Mouse (Mus musculus): ENCODE measurements at regions not wholly inside any gene's neighbourhood (a gene's known extent, or its start where the extent isn't known, plus 50 kb on each side); places are given as distances from the start of the nearest gene placed in this dataset.

DNA sequence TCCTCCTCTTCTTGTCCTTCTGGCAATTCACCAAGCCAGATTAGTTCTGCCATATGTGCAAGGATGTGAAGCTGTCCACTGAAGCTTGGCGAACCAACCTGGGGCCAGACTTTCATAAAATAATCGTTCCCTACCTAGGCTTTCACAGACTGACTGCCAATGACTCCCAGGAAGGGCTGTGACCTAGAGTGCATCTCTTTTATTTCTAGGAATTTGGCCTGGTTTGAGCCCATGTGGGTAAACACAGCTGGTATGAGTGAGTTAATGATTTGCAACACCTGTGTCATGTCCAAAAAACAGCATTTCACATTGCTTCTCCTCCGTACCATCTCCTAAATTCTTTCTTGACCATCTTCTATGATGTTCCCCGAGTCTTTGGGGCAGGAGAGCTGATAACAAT, 178.0 kb upstream of the A1bg start:
- H3K36me3 ChIP-seq: no peaks in the 10 kb centered on the region
- H3K27ac ChIP-seq (replicated peaks): no peak overlapping the region
- H3K4me3 ChIP-seq: no peak overlapping the region
- ATAC-seq (ENCODE audit: low FRiP score, low read depth): no peak
- no peaks in the 10 kb centered on the region for H3K27me3 ChIP-seq
- peaks cover 8% of the 10 kb centered on the region for H3K4me1 ChIP-seq
- H3K9me3 ChIP-seq: no peaks in the 10 kb centered on the region
- WGBS: 78% methylated on average over 4 of the region's 4 CpGs
- H3K9ac ChIP-seq (replicated peaks): no peak overlapping the region
- H3K4me2 ChIP-seq (replicated peaks): no peak overlapping the region

DNA sequence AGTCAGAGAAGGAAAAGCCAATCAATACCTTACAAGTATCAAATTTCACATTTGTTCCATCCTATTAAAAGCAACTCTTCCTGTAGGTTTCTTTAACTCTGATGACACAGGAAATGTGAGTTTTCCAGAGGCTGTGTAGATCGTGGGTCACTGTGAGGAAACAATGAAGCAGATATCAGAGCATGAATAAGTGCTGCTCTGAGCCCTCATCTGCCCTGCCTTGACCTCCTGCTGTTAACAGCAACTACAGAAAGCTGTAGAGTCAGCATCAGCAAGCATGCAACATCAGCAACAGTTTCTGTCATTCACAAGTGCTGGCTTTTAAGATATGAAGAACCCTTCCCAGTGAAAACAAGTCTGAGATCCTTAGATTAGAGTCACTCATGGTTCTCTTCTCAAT, 176.2 kb upstream of the A1bg start:
- Histone ChIP-seq H3K4me1 (peaks cover 8% of the 10 kb centered on the region), H3K36me3 (no peaks in the 10 kb centered on the region), H3K27ac (replicated peaks) (no peak overlapping the region), H3K27me3 (no peaks in the 10 kb centered on the region), H3K4me2 (replicated peaks) (no peak overlapping the region), H3K4me3 (no peak overlapping the region), H3K9me3 (no peaks in the 10 kb centered on the region), H3K9ac (replicated peaks) (no peak overlapping the region)
- 55% methylated on average over 1 of the region's 1 CpGs for WGBS
- no peak for ATAC-seq (ENCODE audit: low FRiP score, low read depth)

DNA sequence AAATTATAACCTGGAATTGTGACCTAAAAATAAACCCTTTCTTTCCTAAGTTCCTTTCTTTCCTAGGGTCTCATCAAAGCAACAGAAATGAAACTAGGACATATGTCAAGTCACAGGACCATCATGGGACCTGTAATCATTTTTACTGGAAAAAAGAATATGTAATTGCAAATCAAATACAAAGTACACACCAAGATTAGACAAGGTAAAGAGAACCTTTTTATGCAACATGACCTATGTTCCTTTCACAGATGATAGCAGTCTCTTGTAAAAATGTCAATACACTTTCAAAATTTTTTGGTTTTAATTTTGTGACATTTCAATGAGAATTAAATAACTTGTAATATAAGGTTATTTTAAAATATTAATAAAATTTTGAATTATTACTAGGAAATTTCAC, 175.7 kb upstream of the A1bg start:
- ATAC-seq (ENCODE audit: low FRiP score, low read depth): no peak
- no peak overlapping the region for H3K27ac ChIP-seq (replicated peaks)
- peaks cover 8% of the 10 kb centered on the region for H3K4me1 ChIP-seq
- no peak overlapping the region for H3K4me3 ChIP-seq
- no peaks in the 10 kb centered on the region for H3K9me3 ChIP-seq
- H3K9ac ChIP-seq (replicated peaks): no peak overlapping the region
- H3K36me3 ChIP-seq: no peaks in the 10 kb centered on the region
- no peak overlapping the region for H3K4me2 ChIP-seq (replicated peaks)
- no peaks in the 10 kb centered on the region for H3K27me3 ChIP-seq

DNA sequence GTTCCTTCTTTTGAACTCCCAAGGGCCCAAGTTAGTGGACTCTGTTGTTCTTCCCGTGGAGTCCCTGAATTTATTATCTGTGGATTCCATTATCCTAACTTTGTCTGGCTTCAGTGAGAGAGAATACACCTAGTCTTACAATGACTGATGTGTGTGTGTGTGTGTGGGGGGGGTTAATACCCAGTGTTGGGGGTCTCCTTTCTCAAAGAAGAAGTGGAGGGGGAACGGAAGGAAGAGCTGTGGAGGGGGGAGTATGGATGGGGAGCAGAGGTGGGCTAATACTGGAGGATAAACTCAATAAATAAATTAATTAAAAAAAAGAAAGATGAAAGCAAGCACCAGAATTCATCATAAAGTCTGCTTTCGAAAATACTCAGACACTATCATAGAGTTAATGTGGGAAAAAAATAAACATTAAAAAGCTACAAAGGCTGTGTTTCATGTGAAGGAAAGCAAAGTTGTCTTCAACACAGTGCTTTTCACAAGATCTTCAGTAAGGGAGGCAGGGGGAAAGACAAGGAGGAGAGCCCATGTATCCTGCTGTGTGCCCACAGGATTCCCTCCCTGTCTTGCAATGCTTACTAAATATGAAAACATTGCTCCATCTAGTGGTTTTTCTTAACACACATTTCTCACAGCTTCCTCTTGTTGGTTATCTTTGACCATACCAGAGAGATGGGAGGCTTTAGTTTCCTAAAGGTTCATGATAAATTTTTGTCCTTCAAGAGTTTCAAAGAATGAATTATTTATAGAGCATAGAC, 173.4 kb upstream of the A1bg start:
- Histone ChIP-seq H3K9ac (replicated peaks) (no peak overlapping the region), H3K4me3 (no peak overlapping the region), H3K9me3 (no peaks in the 10 kb centered on the region), H3K36me3 (no peaks in the 10 kb centered on the region), H3K4me1 (no peaks in the 10 kb centered on the region), H3K27ac (replicated peaks) (no peak overlapping the region), H3K27me3 (no peaks in the 10 kb centered on the region), H3K4me2 (replicated peaks) (no peak overlapping the region)
- peak; percentile 70; the same call in 1 of the 2 replicates for ATAC-seq (ENCODE audit: low FRiP score, low read depth)
- WGBS: 47% methylated on average over 3 of the region's 3 CpGs

DNA sequence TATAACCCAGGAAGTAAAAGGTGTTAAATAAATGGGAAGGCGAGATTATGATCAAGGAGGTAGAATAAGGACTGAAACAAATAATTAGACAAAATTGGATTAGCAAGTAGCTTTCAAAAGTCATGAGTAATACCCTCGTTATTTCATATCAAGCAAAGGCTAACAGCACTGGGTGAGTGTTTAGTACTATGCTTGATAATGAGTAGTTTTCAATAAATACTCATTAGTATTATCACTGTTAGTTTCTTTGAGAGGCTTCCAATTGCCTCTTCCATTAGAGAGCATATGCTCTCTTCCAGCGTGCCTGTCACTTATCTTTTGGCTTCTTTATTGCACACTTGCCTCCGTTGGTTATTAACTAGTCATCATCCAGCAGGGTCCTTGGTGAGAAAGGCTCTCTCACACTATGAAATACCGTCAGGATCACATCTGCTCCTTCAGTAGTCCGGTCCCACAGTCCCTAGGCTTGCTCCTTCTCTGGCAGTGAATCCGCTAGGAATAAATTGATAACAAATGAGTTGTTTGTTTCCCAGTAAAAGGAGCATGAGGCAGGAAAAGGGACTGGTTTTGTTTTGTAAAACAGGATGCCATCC, 132.3 kb upstream of the A1bg start:
- Histone ChIP-seq H3K4me2 (replicated peaks) (no peak overlapping the region), H3K27me3 (no peaks in the 10 kb centered on the region), H3K4me1 (no peaks in the 10 kb centered on the region), H3K9me3 (no peaks in the 10 kb centered on the region), H3K9ac (replicated peaks) (no peak overlapping the region), H3K27ac (replicated peaks) (no peak overlapping the region), H3K4me3 (no peak overlapping the region), H3K36me3 (no peaks in the 10 kb centered on the region)
- WGBS: 64% methylated on average over 7 of the region's 7 CpGs
- no peak; the same call in 1 of the 2 replicates for ATAC-seq (ENCODE audit: low FRiP score, low read depth)

DNA sequence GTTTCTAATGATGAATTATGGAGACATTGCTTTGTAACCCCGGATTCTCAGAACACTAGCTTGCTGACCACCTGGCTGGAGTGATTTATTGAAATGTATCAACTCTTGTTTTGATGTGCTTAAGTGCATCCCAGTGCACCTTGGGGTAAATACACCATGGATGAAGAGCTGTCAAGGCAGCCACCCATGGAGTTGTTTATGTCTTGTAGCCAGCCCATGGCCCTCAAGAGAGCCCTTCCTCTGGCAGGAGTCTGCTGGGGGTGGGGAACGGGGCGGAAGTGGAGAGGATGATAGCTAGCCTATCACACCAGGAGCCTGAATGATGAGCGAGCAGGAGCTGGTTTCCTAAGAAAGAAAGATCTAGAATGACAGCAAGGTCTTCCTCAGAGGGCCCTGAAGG, 128.6 kb upstream of the A1bg start:
- H3K27ac ChIP-seq (replicated peaks): no peak overlapping the region
- no peaks in the 10 kb centered on the region for H3K9me3 ChIP-seq
- H3K4me3 ChIP-seq: no peak overlapping the region
- ATAC-seq (ENCODE audit: low FRiP score, low read depth): no peak
- H3K27me3 ChIP-seq: no peaks in the 10 kb centered on the region
- no peaks in the 10 kb centered on the region for H3K4me1 ChIP-seq
- no peaks in the 10 kb centered on the region for H3K36me3 ChIP-seq
- H3K9ac ChIP-seq (replicated peaks): no peak overlapping the region
- WGBS: 78% methylated on average over 4 of the region's 4 CpGs
- H3K4me2 ChIP-seq (replicated peaks): no peak overlapping the region

DNA sequence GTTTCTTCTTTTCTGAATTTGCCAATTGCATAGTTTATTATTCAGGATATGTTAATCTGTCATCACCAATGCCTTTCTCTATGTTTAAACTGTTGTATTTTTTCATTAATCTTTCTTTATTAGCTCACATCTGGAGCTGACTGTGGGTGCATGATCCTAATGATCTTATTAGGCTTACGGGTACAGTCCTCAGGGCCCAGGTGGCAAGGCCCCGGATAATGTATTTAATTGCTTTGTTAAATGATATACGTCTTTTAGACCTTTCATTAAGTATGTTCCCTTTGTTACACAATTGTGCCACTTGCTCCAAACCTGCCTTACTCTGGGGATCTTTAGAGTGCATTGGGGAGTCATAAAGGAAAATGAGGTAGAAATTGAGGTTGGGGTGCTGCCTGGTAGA, 86.7 kb upstream of the A1bg start:
- Histone ChIP-seq H3K4me3 (no peak overlapping the region), H3K4me2 (replicated peaks) (no peak overlapping the region), H3K36me3 (no peaks in the 10 kb centered on the region), H3K27me3 (no peaks in the 10 kb centered on the region), H3K27ac (replicated peaks) (no peak overlapping the region), H3K9me3 (no peaks in the 10 kb centered on the region), H3K4me1 (no peaks in the 10 kb centered on the region), H3K9ac (replicated peaks) (no peak overlapping the region)
- ATAC-seq (ENCODE audit: low FRiP score, low read depth): no peak
- WGBS: 74% methylated on average over 3 of the region's 3 CpGs

DNA sequence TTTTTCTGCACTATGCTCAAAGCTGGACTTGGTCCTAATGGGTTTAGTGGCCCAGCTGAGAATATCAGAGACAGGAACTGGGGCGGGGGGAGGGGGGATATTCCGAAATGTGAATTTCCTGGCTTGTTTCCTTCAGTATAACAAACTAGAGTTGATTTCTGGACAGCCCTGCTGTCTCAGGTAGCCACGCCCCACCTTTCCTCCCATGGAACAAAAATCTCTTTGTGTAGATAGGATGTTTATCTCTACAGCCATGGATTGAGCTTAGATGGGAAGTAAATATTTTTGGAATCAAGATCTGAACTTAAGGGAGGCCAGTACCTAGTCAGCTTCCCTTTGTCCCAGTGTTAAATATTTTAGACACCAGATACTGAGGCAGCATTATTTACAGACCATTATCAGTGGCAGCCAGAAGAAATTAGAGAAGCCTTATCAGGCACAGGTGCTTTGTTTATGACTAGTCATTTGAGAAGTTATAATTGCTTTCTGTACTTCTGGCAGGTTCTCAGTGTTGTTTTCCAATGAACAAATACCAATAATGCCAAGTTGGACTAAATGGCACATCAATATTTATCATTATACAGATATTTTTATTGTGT, 84.7 kb upstream of the A1bg start:
- Histone ChIP-seq H3K36me3 (no peaks in the 10 kb centered on the region), H3K27me3 (no peaks in the 10 kb centered on the region), H3K4me1 (no peaks in the 10 kb centered on the region), H3K4me2 (replicated peaks) (no peak overlapping the region), H3K9ac (replicated peaks) (no peak overlapping the region), H3K4me3 (no peak overlapping the region), H3K27ac (replicated peaks) (no peak overlapping the region), H3K9me3 (no peaks in the 10 kb centered on the region)
- no peak for ATAC-seq (ENCODE audit: low FRiP score, low read depth)
- WGBS: 89% methylated on average over 3 of the region's 3 CpGs

DNA sequence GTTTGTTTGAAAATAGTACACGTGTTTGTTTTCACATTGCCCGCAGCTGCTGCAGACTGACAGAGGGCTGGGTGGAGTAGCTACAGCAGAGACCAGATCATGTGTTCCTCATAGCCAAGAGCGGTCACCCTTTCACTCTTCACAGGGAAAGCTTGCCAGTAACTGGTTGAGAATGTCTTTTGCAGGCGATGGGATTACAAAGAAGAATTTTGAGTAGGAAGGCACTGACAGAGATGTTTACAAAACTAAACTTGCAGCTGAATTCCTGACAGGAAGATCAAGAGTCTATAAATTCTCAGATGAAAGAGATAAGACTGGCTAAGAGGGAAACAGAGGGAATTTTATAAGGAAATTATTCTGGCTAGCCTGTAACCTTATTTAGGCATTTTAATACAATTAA, 83.8 kb upstream of the A1bg start:
- no peaks in the 10 kb centered on the region for H3K4me1 ChIP-seq
- H3K4me2 ChIP-seq (replicated peaks): no peak overlapping the region
- no peak for ATAC-seq (ENCODE audit: low FRiP score, low read depth)
- H3K9me3 ChIP-seq: no peaks in the 10 kb centered on the region
- WGBS: 75% methylated on average over 4 of the region's 4 CpGs
- H3K36me3 ChIP-seq: no peaks in the 10 kb centered on the region
- no peak overlapping the region for H3K9ac ChIP-seq (replicated peaks)
- H3K27me3 ChIP-seq: no peaks in the 10 kb centered on the region
- H3K27ac ChIP-seq (replicated peaks): no peak overlapping the region
- no peak overlapping the region for H3K4me3 ChIP-seq

DNA sequence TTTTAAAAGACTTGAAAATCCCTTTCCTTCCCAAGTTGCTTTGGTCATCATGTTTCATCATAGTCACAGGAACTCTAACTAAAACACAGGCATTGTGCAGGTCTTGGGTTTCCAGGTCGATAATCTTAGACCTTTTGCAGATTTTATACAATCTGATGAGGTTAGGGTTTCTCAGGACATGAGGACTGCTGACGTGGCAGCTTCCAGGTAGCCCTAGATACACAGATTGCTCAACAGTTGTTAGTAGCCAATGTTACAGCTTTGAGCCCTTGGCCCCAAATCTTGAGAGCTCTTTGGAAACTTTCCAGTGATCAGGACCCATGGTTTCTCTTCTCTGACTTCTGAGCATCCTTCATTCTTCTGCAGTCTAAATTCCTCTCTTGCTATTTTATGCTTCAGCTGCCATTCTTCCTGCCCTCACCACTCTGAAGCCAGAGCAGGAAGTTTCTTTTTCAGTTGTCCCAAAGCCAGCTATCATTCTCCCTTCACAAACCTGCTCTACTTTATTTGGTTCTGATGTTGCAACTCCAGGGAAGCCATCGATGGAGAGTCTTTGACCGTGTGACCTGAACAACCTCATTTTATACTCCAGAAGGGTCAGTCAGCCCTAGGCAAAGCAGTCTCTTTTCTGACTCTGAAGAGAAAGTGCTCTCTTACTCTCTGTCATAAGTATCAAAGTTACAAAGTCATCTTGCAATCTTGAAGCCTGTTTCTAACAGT, 71.3 kb upstream of the A1bg start:
- no peaks in the 10 kb centered on the region for H3K27me3 ChIP-seq
- no peaks in the 10 kb centered on the region for H3K36me3 ChIP-seq
- H3K9me3 ChIP-seq: no peaks in the 10 kb centered on the region
- H3K27ac ChIP-seq (replicated peaks): no peak overlapping the region
- 87% methylated on average over 4 of the region's 4 CpGs for WGBS
- H3K9ac ChIP-seq (replicated peaks): no peak overlapping the region
- H3K4me3 ChIP-seq: no peak overlapping the region
- no peak for ATAC-seq (ENCODE audit: low FRiP score, low read depth)
- no peak overlapping the region for H3K4me2 ChIP-seq (replicated peaks)
- no peaks in the 10 kb centered on the region for H3K4me1 ChIP-seq

DNA sequence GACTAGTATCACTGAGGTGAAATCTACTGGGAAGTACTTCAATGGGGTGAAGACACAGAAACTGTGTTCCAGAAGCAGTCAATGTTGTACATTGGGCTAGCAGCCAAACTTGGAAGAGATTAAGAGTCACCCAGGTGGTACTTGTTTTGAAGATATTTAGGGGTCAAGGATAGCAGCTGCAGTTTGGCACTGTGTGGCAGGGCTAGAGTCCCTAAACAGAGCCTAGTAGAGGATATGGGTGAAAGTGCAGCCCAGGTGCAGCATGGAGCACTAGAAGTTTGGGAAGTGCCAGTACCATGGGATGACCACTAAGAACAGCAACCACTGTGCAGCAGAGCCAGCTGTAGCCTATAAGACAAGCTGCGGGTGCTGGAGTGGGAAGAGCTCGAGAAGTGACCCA, 70.6 kb upstream of the A1bg start:
- H3K36me3 ChIP-seq: no peaks in the 10 kb centered on the region
- no peak overlapping the region for H3K27ac ChIP-seq (replicated peaks)
- no peaks in the 10 kb centered on the region for H3K27me3 ChIP-seq
- H3K4me2 ChIP-seq (replicated peaks): no peak overlapping the region
- no peaks in the 10 kb centered on the region for H3K9me3 ChIP-seq
- H3K4me3 ChIP-seq: no peak overlapping the region
- H3K4me1 ChIP-seq: no peaks in the 10 kb centered on the region
- 87% methylated on average over 2 of the region's 2 CpGs for WGBS
- H3K9ac ChIP-seq (replicated peaks): no peak overlapping the region
- ATAC-seq (ENCODE audit: low FRiP score, low read depth): no peak

DNA sequence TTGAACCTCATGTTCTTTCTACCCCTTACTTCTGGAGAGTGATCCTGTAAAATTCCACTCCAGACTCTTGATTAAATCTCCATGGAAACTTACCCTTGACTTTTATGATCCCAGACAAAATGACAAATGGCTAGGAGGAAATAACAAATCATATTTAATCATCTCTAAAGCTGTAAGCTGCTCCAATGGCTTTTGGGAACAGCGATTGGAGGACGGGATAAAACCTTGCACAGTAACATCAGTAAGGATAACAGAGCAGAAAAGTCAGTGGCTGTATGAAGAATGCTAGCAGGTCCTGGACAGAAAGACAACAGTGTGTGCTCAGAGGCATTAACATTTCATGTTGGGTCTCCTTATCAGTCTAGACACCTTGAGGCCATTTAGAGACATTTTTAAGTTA, 59.8 kb upstream of the A1bg start:
- H3K4me1 ChIP-seq: no peaks in the 10 kb centered on the region
- no peak overlapping the region for H3K4me2 ChIP-seq (replicated peaks)
- no peaks in the 10 kb centered on the region for H3K36me3 ChIP-seq
- no peak overlapping the region for H3K9ac ChIP-seq (replicated peaks)
- H3K27me3 ChIP-seq: no peaks in the 10 kb centered on the region
- no peaks in the 10 kb centered on the region for H3K9me3 ChIP-seq
- 91% methylated on average over 2 of the region's 2 CpGs for WGBS
- ATAC-seq (ENCODE audit: low FRiP score, low read depth): no peak
- no peak overlapping the region for H3K27ac ChIP-seq (replicated peaks)
- H3K4me3 ChIP-seq: no peak overlapping the region
